Mouse (Mus musculus) embryonic facial prominence, embryonic 12.5 days (tissue): ENCODE measurements around the gene Odf3. TPM values are rescaled to one million over a fixed set of nuclear protein-coding genes. Genes with fewer than 3 reads are reported as not detected.

Experiments
- ATAC-seq: fragments of 200-750 bp; cut with Nextera tagmentation; 2 replicates; pipeline ENCODE4 v1.8.0; 2017; ENCODE audit not compliant: insufficient number of reproducible peaks, insufficient read depth, low FRiP score, low TSS enrichment
- H3K27ac ChIP-seq: fragments of 300-500 bp; sonication (generic); 2 replicates; pipeline ENCODE4 v1.5.1; 2016; ENCODE audit warnings: mild to moderate bottlenecking
- H3K27me3 ChIP-seq: fragments of 300-500 bp; sonication (generic); 2 replicates; pipeline ENCODE4 v1.6.1; 2016; ENCODE audit warnings: mild to moderate bottlenecking, moderate library complexity
- H3K36me3 ChIP-seq: fragments of 300-500 bp; sonication (generic); 2 replicates; pipeline ENCODE4 v1.6.1; 2016; ENCODE audit warnings: mild to moderate bottlenecking
- H3K4me1 ChIP-seq: fragments of 300-500 bp; sonication (generic); 2 replicates; pipeline ENCODE4 v1.6.1; 2016
- H3K4me2 ChIP-seq: fragments of 300-500 bp; sonication (generic); replicated peaks from 2 replicates; pipeline ENCODE4 v1.6.1; 2016; ENCODE audit warnings: mild to moderate bottlenecking, moderate library complexity
- H3K4me3 ChIP-seq: fragments of 300-500 bp; sonication (generic); 2 replicates; pipeline ENCODE4 v1.5.1; 2016; ENCODE audit warnings: mild to moderate bottlenecking
- H3K9ac ChIP-seq: fragments of 300-500 bp; sonication (generic); 2 replicates; pipeline ENCODE4 v1.6.1; 2016; ENCODE audit warnings: mild to moderate bottlenecking, moderate library complexity
- H3K9me3 ChIP-seq: fragments of 300-500 bp; sonication (generic); 2 replicates; pipeline ENCODE4 v1.6.1; 2016; ENCODE audit warnings: mild to moderate bottlenecking, moderate library complexity
- WGBS: fragments of 180-500 bp; shearing (Covaris S2); methylation state at CpG from one replicate; pipeline ENCODE4 v1.1.7; 2016; 5-methylcytosine and 5-hydroxymethylcytosine counted together
- polyA plus RNA-seq: library from polyadenylated mRNA; unstranded; fragments of >200 nt; fragmentation: Nextera tagmentation; extraction: Ambion mirVana; gene quantifications from 2 replicates; pipeline ENCODE4 v1.2.1, GENCODE M21; 2016

The Odf3 gene
- not detected in 2 replicates for polyA plus RNA-seq

- Histone ChIP-seq H3K9ac (no peak within 1 kb of the TSS), H3K4me2 (no peak within 1 kb of the TSS), H3K4me1 (no peaks in the 10 kb centered on the region), H3K9me3 (no peaks in the 10 kb centered on the region), H3K36me3 (peaks cover 17% of the 10 kb centered on the region), H3K4me3 (no peak within 1 kb of the TSS), H3K27me3 (peaks cover 5% of the 10 kb centered on the region), H3K27ac (no peak within 1 kb of the TSS)
- WGBS, result 75% methylated on average over 11 of the region's 11 CpGs
- ATAC-seq, result no peak
Measured at GRCm38 (mm10) chr7:140847755-140848580, at the start of gene Odf3. Gene Odf3 (plus strand): TSS chr7:140847805.

- H3K4me3 ChIP-seq, result no peak overlapping the region
- H3K27me3 ChIP-seq, result no peaks in the 10 kb centered on the region
- H3K9me3 ChIP-seq, result no peaks in the 10 kb centered on the region
- H3K9ac ChIP-seq, result no peak overlapping the region
- no peak overlapping the region for H3K27ac ChIP-seq
- 0 out of 2 replicates have a peak, but pooled peaks have one; percentile 60 for ATAC-seq
- WGBS, result 61% methylated on average over 2 of the region's 2 CpGs
- no peaks in the 10 kb centered on the region for H3K4me1 ChIP-seq
- H3K36me3 ChIP-seq, result no peaks in the 10 kb centered on the region
- no peak overlapping the region for H3K4me2 ChIP-seq
Measured at GRCm38 (mm10) chr7:140798212-140798611, 49.4 kb upstream of the Odf3 start.

- no peaks in the 10 kb centered on the region for H3K4me1 ChIP-seq
- H3K27me3 ChIP-seq, result no peaks in the 10 kb centered on the region
- WGBS, result 72% methylated on average over 6 of the region's 6 CpGs
- no peaks in the 10 kb centered on the region for H3K9me3 ChIP-seq
- H3K4me2 ChIP-seq, result no peak overlapping the region
- H3K4me3 ChIP-seq, result no peak overlapping the region
- no peak for ATAC-seq
- H3K27ac ChIP-seq, result no peak overlapping the region
- no peaks in the 10 kb centered on the region for H3K36me3 ChIP-seq
- H3K9ac ChIP-seq, result no peak overlapping the region
Measured at GRCm38 (mm10) chr7:140802629-140803028, 45.0 kb upstream of the Odf3 start.

- Histone ChIP-seq H3K4me2 (no peak overlapping the region), H3K27ac (no peak overlapping the region), H3K27me3 (no peaks in the 10 kb centered on the region), H3K36me3 (peaks cover 5% of the 10 kb centered on the region; the same call in 1 of the 2 replicates), H3K9ac (no peak overlapping the region), H3K4me3 (no peak overlapping the region), H3K4me1 (no peaks in the 10 kb centered on the region), H3K9me3 (no peaks in the 10 kb centered on the region)
- ATAC-seq, result no peak; the same call in 1 of the 2 replicates
- 7% methylated on average over 1 of the region's 1 CpGs for WGBS
Measured at GRCm38 (mm10) chr7:140805704-140806103, 41.9 kb upstream of the Odf3 start.

GRCm38 (mm10) chr7:140810496-140810895 is 37.1 kb upstream of the Odf3 start:
- Histone ChIP-seq H3K9ac (no peak overlapping the region), H3K4me2 (no peak overlapping the region), H3K27ac (no peak overlapping the region), H3K9me3 (no peaks in the 10 kb centered on the region), H3K36me3 (peaks cover 14% of the 10 kb centered on the region), H3K4me3 (no peak overlapping the region), H3K27me3 (no peaks in the 10 kb centered on the region), H3K4me1 (no peaks in the 10 kb centered on the region)
- 88% methylated on average over 6 of the region's 6 CpGs for WGBS
- no peak for ATAC-seq

GRCm38 (mm10) chr7:140811714-140812113 is 35.9 kb upstream of the Odf3 start:
- no peaks in the 10 kb centered on the region for H3K27me3 ChIP-seq
- no peak overlapping the region for H3K27ac ChIP-seq
- H3K4me3 ChIP-seq, result no peak overlapping the region
- H3K9ac ChIP-seq, result no peak overlapping the region
- WGBS, result 90% methylated on average over 13 of the region's 13 CpGs
- H3K9me3 ChIP-seq, result no peaks in the 10 kb centered on the region
- H3K36me3 ChIP-seq, result peaks cover 14% of the 10 kb centered on the region
- ATAC-seq, result no peak
- H3K4me1 ChIP-seq, result no peaks in the 10 kb centered on the region
- H3K4me2 ChIP-seq, result no peak overlapping the region

GRCm38 (mm10) chr7:140812850-140813249 is 34.8 kb upstream of the Odf3 start:
- no peak overlapping the region for H3K4me2 ChIP-seq
- no peak overlapping the region for H3K9ac ChIP-seq
- H3K27ac ChIP-seq, result no peak overlapping the region
- H3K4me1 ChIP-seq, result no peaks in the 10 kb centered on the region
- no peaks in the 10 kb centered on the region for H3K27me3 ChIP-seq
- ATAC-seq, result no peak
- H3K9me3 ChIP-seq, result no peaks in the 10 kb centered on the region
- peaks cover 14% of the 10 kb centered on the region for H3K36me3 ChIP-seq
- 87% methylated on average over 12 of the region's 12 CpGs for WGBS
- no peak overlapping the region for H3K4me3 ChIP-seq

- 80% methylated on average over 4 of the region's 4 CpGs for WGBS
- Histone ChIP-seq H3K27ac (no peak overlapping the region), H3K9ac (no peak overlapping the region), H3K27me3 (no peaks in the 10 kb centered on the region), H3K9me3 (no peaks in the 10 kb centered on the region), H3K36me3 (no peaks in the 10 kb centered on the region), H3K4me1 (peaks cover 3% of the 10 kb centered on the region; the same call in 1 of the 2 replicates), H3K4me2 (no peak overlapping the region), H3K4me3 (no peak overlapping the region)
- ATAC-seq, result no peak
Measured at GRCm38 (mm10) chr7:140820173-140820572, 27.4 kb upstream of the Odf3 start.

GRCm38 (mm10) chr7:140821305-140821652 is 26.3 kb upstream of the Odf3 start:
- no peak overlapping the region for H3K27ac ChIP-seq

GRCm38 (mm10) chr7:140821653-140822329 is 25.8 kb upstream of the Odf3 start, which contains the start of gene Zfp941:
Gene Zfp941 (minus strand): TSS chr7:140822178.
- Histone ChIP-seq H3K27ac (no peak within 1 kb of the TSS), H3K9me3 (no peaks in the 10 kb centered on the region), H3K4me3 (peak within 1 kb of the TSS; percentile 55), H3K4me1 (peaks cover 3% of the 10 kb centered on the region; the same call in 1 of the 2 replicates), H3K9ac (peak within 1 kb of the TSS; percentile 59), H3K27me3 (no peaks in the 10 kb centered on the region), H3K36me3 (no peaks in the 10 kb centered on the region), H3K4me2 (peak within 1 kb of the TSS; percentile 79)
- WGBS, result 3% methylated on average over 21 of the region's 21 CpGs
- ATAC-seq, result peak; percentile 84

More at GRCm38 (mm10) chr7:140821305-140821652, 26.3 kb upstream of the Odf3 start:
- peaks cover 3% of the 10 kb centered on the region; the same call in 1 of the 2 replicates for H3K4me1 ChIP-seq
- H3K36me3 ChIP-seq, result no peaks in the 10 kb centered on the region
- H3K9ac ChIP-seq, result no peak overlapping the region
- peak overlapping the region; percentile 79 for H3K4me2 ChIP-seq
- H3K4me3 ChIP-seq, result peak overlapping the region; percentile 55
- H3K27me3 ChIP-seq, result no peaks in the 10 kb centered on the region
- no peak for ATAC-seq
- 54% methylated on average over 5 of the region's 5 CpGs for WGBS
- H3K9me3 ChIP-seq, result no peaks in the 10 kb centered on the region

GRCm38 (mm10) chr7:140822731-140823130 is 24.9 kb upstream of the Odf3 start:
- Histone ChIP-seq H3K9me3 (no peaks in the 10 kb centered on the region), H3K27me3 (no peaks in the 10 kb centered on the region), H3K36me3 (no peaks in the 10 kb centered on the region), H3K4me2 (no peak overlapping the region), H3K9ac (no peak overlapping the region), H3K4me3 (no peak overlapping the region), H3K4me1 (peaks cover 3% of the 10 kb centered on the region; the same call in 1 of the 2 replicates), H3K27ac (no peak overlapping the region)
- ATAC-seq, result no peak
- 91% methylated on average over 4 of the region's 4 CpGs for WGBS
